Comparison of ENCODE assay signal across 8 mouse cellular contexts in the genomic region with DNA sequence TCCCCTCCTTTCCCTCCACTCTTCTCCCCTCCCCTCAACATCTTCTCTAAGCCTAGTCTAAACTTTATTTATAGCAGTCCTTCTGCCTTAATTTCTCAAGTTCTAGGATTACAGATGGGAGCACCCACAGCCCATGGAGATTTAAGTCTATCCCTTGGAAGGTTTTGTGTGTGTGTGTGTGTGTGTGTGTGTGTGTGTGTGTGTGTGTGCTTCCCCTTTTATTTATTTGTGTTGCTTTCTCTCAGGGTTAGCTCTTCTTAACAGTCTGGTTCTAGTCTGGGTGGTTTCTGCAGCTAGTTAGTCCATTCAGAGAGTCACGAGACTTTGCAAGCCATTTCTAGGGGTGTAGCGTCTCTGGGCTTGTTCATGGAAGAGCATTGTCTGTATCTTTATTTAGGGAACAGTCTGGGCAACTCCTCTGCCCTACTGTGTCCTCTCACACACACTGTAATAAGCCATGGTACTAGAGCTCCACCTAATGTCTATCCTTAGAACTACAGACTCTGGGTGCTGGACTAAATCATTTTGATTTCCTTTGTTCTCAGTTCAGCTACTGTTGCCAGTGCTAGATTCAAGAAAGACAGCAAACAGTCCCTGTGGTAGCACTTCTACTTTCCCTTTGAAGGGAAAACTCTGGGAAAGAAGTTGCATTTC. TPM values are rescaled to one million over a fixed set of nuclear protein-coding genes. Genes with fewer than 3 reads are reported as not detected.
A peak's percentile ranks its signal among the peaks of the same experiment; 100 is the strongest.
DNase-seq lines count a peak whose midpoint lies in the region; ATAC-seq and TF ChIP-seq lines count a peak whose summit lies in the region.

No protein-coding gene starts in this region.

- no peak overlapping the region for H3K4me2 ChIP-seq in embryonic facial prominence, embryonic 12.5 days (replicated peaks)
- H3K4me2 ChIP-seq in heart, embryonic 16.5 days (ENCODE audit: low read depth, low read length): no peak overlapping the region
- H3K4me2 ChIP-seq in kidney, postnatal 0 days (ENCODE audit: low read length): no peak overlapping the region
- no peak overlapping the region for H3K4me2 ChIP-seq in liver, postnatal 0 days (ENCODE audit: low read depth, low read length)
- H3K4me2 ChIP-seq in neural tube, embryonic 13.5 days: peak overlapping the region; percentile 6; the same call in 1 of the 2 replicates

- H3K27ac ChIP-seq in embryonic facial prominence, embryonic 12.5 days: no peak overlapping the region
- H3K27ac ChIP-seq in heart, embryonic 16.5 days (ENCODE audit: low read length): peak overlapping the region; percentile 55; the same call in 1 of the 2 replicates
- no peak overlapping the region for H3K27ac ChIP-seq in kidney, postnatal 0 days
- no peak overlapping the region for H3K27ac ChIP-seq in liver, postnatal 0 days (ENCODE audit: low read depth)
- H3K27ac ChIP-seq in neural tube, embryonic 13.5 days (replicated peaks): peak overlapping the region; percentile 75

- TF ChIP-seq EP300 in liver, postnatal 0 days (IDR thresholded peaks at IDR 0.05; ENCODE audit: low read depth): no peak

- H3K27me3 ChIP-seq in embryonic facial prominence, embryonic 12.5 days: no peaks in the 10 kb centered on the region
- H3K27me3 ChIP-seq in heart, embryonic 16.5 days (ENCODE audit: control insufficient read depth, insufficient read depth, low read length): no peaks in the 10 kb centered on the region
- no peaks in the 10 kb centered on the region for H3K27me3 ChIP-seq in kidney, postnatal 0 days (ENCODE audit: insufficient read depth, low read length)
- H3K27me3 ChIP-seq in liver, postnatal 0 days (ENCODE audit: insufficient read depth, low read length): no peaks in the 10 kb centered on the region
- no peaks in the 10 kb centered on the region for H3K27me3 ChIP-seq in neural tube, embryonic 13.5 days

- H3K4me3 ChIP-seq in embryonic facial prominence, embryonic 12.5 days: no peak overlapping the region
- H3K4me3 ChIP-seq in heart, embryonic 16.5 days (ENCODE audit: low read length): no peak overlapping the region
- H3K4me3 ChIP-seq in kidney, postnatal 0 days (replicated peaks; ENCODE audit: low read depth, low read length): no peak overlapping the region
- no peak overlapping the region for H3K4me3 ChIP-seq in liver, postnatal 0 days (ENCODE audit: low read depth, low read length)
- no peak overlapping the region for H3K4me3 ChIP-seq in neural tube, embryonic 13.5 days

- TF ChIP-seq CTCF in kidney, postnatal 0 days (IDR thresholded peaks at IDR 0.05; ENCODE audit: low read depth): peak; percentile 90
- TF ChIP-seq CTCF in liver, postnatal 0 days (IDR thresholded peaks at IDR 0.05; ENCODE audit: low read depth): peak; percentile 98

- H3K4me1 ChIP-seq in embryonic facial prominence, embryonic 12.5 days: peaks cover 11% of the 10 kb centered on the region; the same call in 1 of the 2 replicates
- H3K4me1 ChIP-seq in heart, embryonic 16.5 days (ENCODE audit: control insufficient read depth, insufficient read depth, low read length): peaks cover 11% of the 10 kb centered on the region
- H3K4me1 ChIP-seq in kidney, postnatal 0 days (replicated peaks; ENCODE audit: insufficient read depth, low read length): no peaks in the 10 kb centered on the region
- H3K4me1 ChIP-seq in liver, postnatal 0 days (ENCODE audit: insufficient read depth): 0 out of 2 replicates have a peak, but pooled peaks cover 2% of the 10 kb centered on the region
- peaks cover 16% of the 10 kb centered on the region for H3K4me1 ChIP-seq in neural tube, embryonic 13.5 days (replicated peaks)

- H3K9me3 ChIP-seq in embryonic facial prominence, embryonic 12.5 days: no peaks in the 10 kb centered on the region
- no peaks in the 10 kb centered on the region for H3K9me3 ChIP-seq in heart, embryonic 16.5 days (replicated peaks; ENCODE audit: control insufficient read depth, low read length)
- H3K9me3 ChIP-seq in kidney, postnatal 0 days (replicated peaks; ENCODE audit: low read length): no peaks in the 10 kb centered on the region
- no peaks in the 10 kb centered on the region for H3K9me3 ChIP-seq in liver, postnatal 0 days (ENCODE audit: low read length)
- no peaks in the 10 kb centered on the region for H3K9me3 ChIP-seq in neural tube, embryonic 13.5 days

- ATAC-seq in embryonic facial prominence, embryonic 12.5 days (ENCODE audit: insufficient number of reproducible peaks, insufficient read depth, low FRiP score, low TSS enrichment): peak; percentile 87
- peak; percentile 89 for ATAC-seq in heart, embryonic 16.5 days (replicated peaks; ENCODE audit: extremely low read depth, insufficient read depth, low FRiP score)
- ATAC-seq in kidney, postnatal 0 days (replicated peaks; ENCODE audit: low FRiP score, low read depth): peak; percentile 61; the same call in 1 of the 2 replicates
- peak; percentile 86 for ATAC-seq in liver, postnatal 0 days
- peak; percentile 90 for ATAC-seq in neural tube, embryonic 13.5 days (ENCODE audit: low read depth)

- 7% methylated on average over 2 of the region's 2 CpGs for WGBS in embryonic facial prominence, embryonic 12.5 days
- WGBS in heart, embryonic 16.5 days: 8% methylated on average over 2 of the region's 2 CpGs
- 2% methylated on average over 2 of the region's 2 CpGs for WGBS in kidney, postnatal 0 days
- 16% methylated on average over 2 of the region's 2 CpGs for WGBS in liver, postnatal 0 days (ENCODE audit: insufficient replicate concordance)
- 9% methylated on average over 2 of the region's 2 CpGs for WGBS in neural tube, embryonic 13.5 days

- H3K36me3 ChIP-seq in embryonic facial prominence, embryonic 12.5 days: no peaks in the 10 kb centered on the region
- peaks cover 2% of the 10 kb centered on the region; the same call in 1 of the 2 replicates for H3K36me3 ChIP-seq in heart, embryonic 16.5 days (ENCODE audit: control insufficient read depth, insufficient read depth)
- no peaks in the 10 kb centered on the region for H3K36me3 ChIP-seq in kidney, postnatal 0 days (ENCODE audit: insufficient read depth, low read length)
- no peaks in the 10 kb centered on the region for H3K36me3 ChIP-seq in liver, postnatal 0 days (replicated peaks; ENCODE audit: insufficient read depth, low read length)
- H3K36me3 ChIP-seq in neural tube, embryonic 13.5 days: 0 out of 2 replicates have a peak, but pooled peaks cover 4% of the 10 kb centered on the region

- DNase-seq in ES-CJ7 (ENCODE audit: low read depth, low spot score): peak; percentile 88
- peak; percentile 50 for DNase-seq in adrenal gland, postnatal 10 days
- peak; percentile 90 for DNase-seq in kidney, postnatal 0 days (ENCODE audit: low spot score)
- peak; percentile 19 for DNase-seq in liver, postnatal 0 days
- no peak for DNase-seq in urinary bladder, postnatal 10 days (ENCODE audit: low spot score)

- H3K9ac ChIP-seq in embryonic facial prominence, embryonic 12.5 days: peak overlapping the region; percentile 28; the same call in 1 of the 2 replicates
- H3K9ac ChIP-seq in heart, embryonic 16.5 days (ENCODE audit: low read length): peak overlapping the region; percentile 52; the same call in 1 of the 2 replicates
- no peak overlapping the region for H3K9ac ChIP-seq in kidney, postnatal 0 days (ENCODE audit: low read depth, low read length)
- H3K9ac ChIP-seq in liver, postnatal 0 days (replicated peaks): no peak overlapping the region
- H3K9ac ChIP-seq in neural tube, embryonic 13.5 days: no peak overlapping the region

RNA-seq across cellular contexts. Expression of a gene that starts 15.1 kb away (rescaled TPM):
- 10 to 100 TPM; 83.5 to 88.6 TPM for total RNA-seq in adrenal gland, postnatal 10 days (2021)
- 97.8 and 109 TPM in 2 replicates for polyA plus RNA-seq in embryonic facial prominence, embryonic 12.5 days (2016; fragmentation: Nextera tagmentation; extraction: Ambion mirVana)
- polyA plus RNA-seq in heart, embryonic 16.5 days (2015; fragmentation: Nextera tagmentation; extraction: Ambion mirVana): 23.4 and 24.9 TPM in 2 replicates
- 41.4 and 42.3 TPM in 2 replicates for polyA plus RNA-seq in kidney, postnatal 0 days (2015; fragmentation: Nextera tagmentation; extraction: Ambion mirVana)
- polyA plus RNA-seq in liver, postnatal 0 days (2015; fragmentation: Nextera tagmentation; extraction: Ambion mirVana): 8.8 and 9.3 TPM in 2 replicates
- 84.7 and 90.6 TPM in 2 replicates for polyA plus RNA-seq in neural tube, embryonic 13.5 days (2015; fragmentation: Nextera tagmentation; extraction: Ambion mirVana)

Comparison
In these comparisons a context has a peak if more than half of its experiments do, and no peak if none do; other contexts are left out.
1. H3K27ac ChIP-seq: peak in heart, embryonic 16.5 days (single experiment) and neural tube, embryonic 13.5 days (single experiment); none in embryonic facial prominence, embryonic 12.5 days (single experiment), kidney, postnatal 0 days (single experiment) and liver, postnatal 0 days (single experiment).
2. H3K9ac ChIP-seq: peak in embryonic facial prominence, embryonic 12.5 days (single experiment) and heart, embryonic 16.5 days (single experiment); none in kidney, postnatal 0 days (single experiment), liver, postnatal 0 days (single experiment) and neural tube, embryonic 13.5 days (single experiment).
3. Peak in every context shown above with its lines, with median percentiles within 50 percentile points of each other: ATAC-seq.